Mouse (Mus musculus) lung, postnatal 4 days (tissue): ENCODE results near the gene Accsl.

Experiments used
- DNase-seq, 2 experiments: peaks; one replicate each; pipeline ENCODE4 v3.0.0; 2021

Accsl gene

DNA sequence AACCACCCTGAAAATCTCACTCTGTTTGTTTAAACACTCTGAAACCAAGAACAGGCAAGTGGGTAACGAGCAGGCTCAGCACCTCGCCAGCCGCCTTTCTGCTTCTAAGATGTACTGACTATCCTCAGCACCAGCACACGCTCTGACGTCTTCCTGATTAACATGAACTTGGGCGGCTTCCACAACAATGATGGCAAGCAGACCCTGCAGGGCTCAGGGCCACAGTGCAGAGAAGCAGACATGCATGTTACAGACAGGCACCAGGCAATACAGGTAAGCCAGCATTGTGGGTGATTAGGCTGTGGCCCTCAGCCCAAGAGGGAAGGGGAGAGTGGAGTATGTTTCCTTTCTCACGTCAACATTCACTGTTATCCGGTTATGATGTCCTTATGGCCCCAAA lies 61.5 kb downstream of the Accsl start:
- no peak for DNase-seq

DNA sequence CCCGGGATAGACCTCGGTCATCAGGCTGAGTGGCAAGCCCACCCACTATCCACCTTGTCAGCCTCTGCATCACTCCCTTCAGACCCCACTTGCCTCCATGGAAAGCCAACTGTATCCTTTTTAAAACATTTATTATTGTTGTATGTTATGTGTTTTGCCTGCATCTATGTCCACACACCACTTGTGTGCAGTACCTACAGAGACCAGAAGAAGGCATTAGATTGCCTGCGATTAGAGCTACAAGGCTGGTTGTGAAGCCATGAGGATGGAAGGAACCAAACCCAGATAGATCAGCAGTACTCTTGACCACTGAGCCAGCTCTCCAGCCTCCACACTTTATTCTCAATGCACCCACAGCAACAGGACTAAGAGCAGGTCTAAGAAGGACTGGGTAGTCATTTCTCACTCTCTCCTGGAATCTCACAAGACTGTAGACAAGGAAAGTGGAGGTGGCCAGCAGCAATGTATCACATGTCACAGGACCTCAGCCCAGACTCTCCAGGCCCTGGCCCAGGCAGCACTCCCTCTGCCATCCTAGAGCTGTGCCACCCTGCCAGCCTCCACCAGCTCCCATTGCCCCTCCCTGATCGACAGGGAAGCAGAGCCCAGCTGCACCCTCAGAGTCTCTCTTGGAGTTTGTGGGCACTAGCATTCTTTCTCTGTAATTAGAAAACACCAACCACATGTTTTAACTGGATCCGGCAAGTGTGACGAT lies 62.3 kb downstream of the Accsl start:
- no peak for DNase-seq

DNA sequence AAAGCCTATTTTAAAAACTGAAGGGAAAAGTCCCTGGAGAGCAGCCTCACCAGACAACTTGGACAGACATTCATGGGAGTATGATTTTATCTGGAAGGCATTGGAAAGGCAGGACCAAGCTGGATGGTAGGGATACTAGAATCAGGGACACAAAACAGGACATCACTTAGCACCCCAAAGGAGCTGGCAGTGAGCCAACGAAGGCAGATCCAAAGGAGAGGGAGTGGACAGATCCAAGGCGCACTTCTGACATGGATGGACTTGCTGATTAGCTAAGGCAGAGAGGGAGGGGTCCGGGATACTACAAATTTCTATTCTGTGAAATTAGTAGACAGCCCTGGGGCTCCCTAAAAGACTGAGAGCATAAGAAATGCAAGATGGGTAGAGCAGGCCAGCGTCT lies 63.4 kb downstream of the Accsl start:
- no peak for DNase-seq
